Mouse (Mus musculus): ENCODE data around the gene Ttf1. TPM values are rescaled to one million over a fixed set of nuclear protein-coding genes. Genes with fewer than 3 reads are reported as not detected.

Ttf1 gene
- polyA plus RNA-seq, 1 experiment from 2014 or later: 7.0 TPM

DNA sequence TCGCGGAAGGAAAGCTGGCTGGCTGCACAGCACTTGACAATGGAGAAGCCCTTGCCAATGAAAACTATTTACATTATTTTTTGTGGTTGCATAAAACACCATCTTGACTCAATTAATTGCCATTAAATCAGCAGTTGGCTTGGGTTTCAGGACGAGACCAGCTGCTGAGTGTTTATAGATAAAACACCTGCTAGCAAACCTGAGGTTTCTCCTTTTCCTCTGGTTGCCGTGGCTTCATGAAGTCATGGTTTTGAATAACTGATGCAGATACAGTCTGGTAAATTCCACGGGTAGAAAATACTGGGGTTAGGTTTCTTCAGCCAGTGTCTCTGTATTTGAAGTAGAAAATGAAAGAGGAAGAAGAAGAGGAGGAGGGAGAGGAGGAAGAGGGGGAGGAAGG, 8.1 kb upstream of the Ttf1 start:
- H3K4me2 ChIP-seq (ENCODE audit: low read depth, low read length): no peak overlapping the region
- H3K27me3 ChIP-seq (replicated peaks; ENCODE audit: control insufficient read depth, insufficient read depth, low read length): peaks cover 11% of the 10 kb centered on the region; the same call in 1 of the 2 replicates
- ATAC-seq (ENCODE audit: low read depth): no peak
- peak; percentile 61 for DNase-seq (ENCODE audit: low spot score)
- H3K4me1 ChIP-seq (ENCODE audit: control insufficient read depth, insufficient read depth, low read length): no peaks in the 10 kb centered on the region
- WGBS: 43% methylated on average over 5 of the region's 5 CpGs
- no peak overlapping the region for H3K27ac ChIP-seq (replicated peaks; ENCODE audit: low read depth, low read length)
- H3K9me3 ChIP-seq (ENCODE audit: control insufficient read depth, low read length): no peaks in the 10 kb centered on the region
- H3K9ac ChIP-seq (ENCODE audit: low read depth, low read length): no peak overlapping the region
- H3K4me3 ChIP-seq (ENCODE audit: low read depth, low read length): no peak overlapping the region
- H3K36me3 ChIP-seq (ENCODE audit: control insufficient read depth, insufficient read depth, low read length): no peaks in the 10 kb centered on the region

DNA sequence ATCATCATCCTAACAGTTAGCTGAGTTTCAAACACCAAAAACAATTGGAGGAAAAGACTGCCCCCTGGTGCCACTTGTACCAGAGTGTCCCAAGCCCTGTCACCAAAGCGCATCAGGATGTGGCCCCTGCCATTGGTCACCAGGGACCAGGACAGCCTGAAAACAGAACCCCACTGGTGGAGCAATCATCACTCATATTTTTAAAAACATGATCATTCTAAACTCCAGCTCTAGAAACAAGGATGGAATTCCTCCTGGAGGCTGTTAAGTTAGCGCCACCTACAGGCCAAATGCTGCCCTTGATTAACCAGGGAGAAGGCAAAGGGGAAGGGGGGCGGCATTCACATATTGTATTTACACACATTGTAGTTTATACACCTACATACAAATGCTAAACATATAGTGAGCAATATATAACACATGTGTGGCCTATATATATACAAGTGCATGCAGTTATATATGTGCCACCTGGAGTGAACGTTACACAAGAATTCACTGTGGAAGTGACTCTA, 7.1 kb upstream of the Ttf1 start:
- no peak overlapping the region for H3K9ac ChIP-seq (ENCODE audit: low read depth, low read length)
- peaks cover 11% of the 10 kb centered on the region; the same call in 1 of the 2 replicates for H3K27me3 ChIP-seq (replicated peaks; ENCODE audit: control insufficient read depth, insufficient read depth, low read length)
- H3K27ac ChIP-seq (replicated peaks; ENCODE audit: low read depth, low read length): no peak overlapping the region
- ATAC-seq (ENCODE audit: low read depth) (no peak), DNase-seq (ENCODE audit: low spot score) (peak; percentile 57)
- no peaks in the 10 kb centered on the region for H3K4me1 ChIP-seq (ENCODE audit: control insufficient read depth, insufficient read depth, low read length)
- H3K9me3 ChIP-seq (ENCODE audit: control insufficient read depth, low read length): no peaks in the 10 kb centered on the region
- no peak overlapping the region for H3K4me3 ChIP-seq (ENCODE audit: low read depth, low read length)
- WGBS: 32% methylated on average over 4 of the region's 4 CpGs
- no peaks in the 10 kb centered on the region for H3K36me3 ChIP-seq (ENCODE audit: control insufficient read depth, insufficient read depth, low read length)
- H3K4me2 ChIP-seq (ENCODE audit: low read depth, low read length): no peak overlapping the region

GRCm38 (mm10) chr2:29053802-29054544, 6.1 kb upstream of the Ttf1 start:
- Histone ChIP-seq H3K4me2 (ENCODE audit: low read depth, low read length) (peak overlapping the region; percentile 60), H3K4me1 (ENCODE audit: control insufficient read depth, insufficient read depth, low read length) (no peaks in the 10 kb centered on the region), H3K9ac (ENCODE audit: low read depth, low read length) (no peak overlapping the region), H3K36me3 (ENCODE audit: control insufficient read depth, insufficient read depth, low read length) (no peaks in the 10 kb centered on the region), H3K4me3 (ENCODE audit: low read depth, low read length) (peak overlapping the region; percentile 40), H3K9me3 (ENCODE audit: control insufficient read depth, low read length) (no peaks in the 10 kb centered on the region), H3K27me3 (replicated peaks; ENCODE audit: control insufficient read depth, insufficient read depth, low read length) (peaks cover 16% of the 10 kb centered on the region; the same call in 1 of the 2 replicates), H3K27ac (replicated peaks; ENCODE audit: low read depth, low read length) (no peak overlapping the region)
- ATAC-seq (ENCODE audit: low read depth): peak; percentile 23; the same call in 1 of the 2 replicates
- 3% methylated on average over 20 of the region's 20 CpGs for WGBS
- DNase-seq (ENCODE audit: low spot score): peak; percentile 74

GRCm38 (mm10) chr2:29054545-29054935, 5.5 kb upstream of the Ttf1 start:
- Histone ChIP-seq H3K27ac (replicated peaks; ENCODE audit: low read depth, low read length) (no peak overlapping the region), H3K36me3 (ENCODE audit: control insufficient read depth, insufficient read depth, low read length) (no peaks in the 10 kb centered on the region)
- ATAC-seq (ENCODE audit: low read depth): peak; percentile 14; the same call in 1 of the 2 replicates

GRCm38 (mm10) chr2:29054991-29055390, 5.1 kb upstream of the Ttf1 start, which contains the start of gene Cfap77:
Gene Cfap77 (minus strand): TSS chr2:29055066.
- Histone ChIP-seq H3K4me3 (ENCODE audit: low read depth, low read length) (peak within 1 kb of the TSS; percentile 40), H3K9ac (ENCODE audit: low read depth, low read length) (peak within 1 kb of the TSS; percentile 56), H3K27ac (replicated peaks; ENCODE audit: low read depth, low read length) (no peak within 1 kb of the TSS), H3K27me3 (replicated peaks; ENCODE audit: control insufficient read depth, insufficient read depth, low read length) (peaks cover 13% of the 10 kb centered on the region; the same call in 1 of the 2 replicates), H3K36me3 (ENCODE audit: control insufficient read depth, insufficient read depth, low read length) (no peaks in the 10 kb centered on the region), H3K4me1 (ENCODE audit: control insufficient read depth, insufficient read depth, low read length) (no peaks in the 10 kb centered on the region), H3K9me3 (ENCODE audit: control insufficient read depth, low read length) (no peaks in the 10 kb centered on the region), H3K4me2 (ENCODE audit: low read depth, low read length) (peak within 1 kb of the TSS; percentile 60)
- WGBS: under 1% methylated on average over 25 of the region's 25 CpGs
- DNase-seq (ENCODE audit: low spot score) (peak; percentile 84), ATAC-seq (ENCODE audit: low read depth) (peak; percentile 51)

More at GRCm38 (mm10) chr2:29054545-29054935, 5.5 kb upstream of the Ttf1 start:
- WGBS: under 1% methylated on average over 29 of the region's 30 CpGs
- H3K9me3 ChIP-seq (ENCODE audit: control insufficient read depth, low read length): no peaks in the 10 kb centered on the region
- peak overlapping the region; percentile 60 for H3K4me2 ChIP-seq (ENCODE audit: low read depth, low read length)
- no peak for DNase-seq (ENCODE audit: low spot score)
- peaks cover 13% of the 10 kb centered on the region; the same call in 1 of the 2 replicates for H3K27me3 ChIP-seq (replicated peaks; ENCODE audit: control insufficient read depth, insufficient read depth, low read length)
- no peaks in the 10 kb centered on the region for H3K4me1 ChIP-seq (ENCODE audit: control insufficient read depth, insufficient read depth, low read length)
- H3K4me3 ChIP-seq (ENCODE audit: low read depth, low read length): peak overlapping the region; percentile 40
- H3K9ac ChIP-seq (ENCODE audit: low read depth, low read length): peak overlapping the region; percentile 56

DNA sequence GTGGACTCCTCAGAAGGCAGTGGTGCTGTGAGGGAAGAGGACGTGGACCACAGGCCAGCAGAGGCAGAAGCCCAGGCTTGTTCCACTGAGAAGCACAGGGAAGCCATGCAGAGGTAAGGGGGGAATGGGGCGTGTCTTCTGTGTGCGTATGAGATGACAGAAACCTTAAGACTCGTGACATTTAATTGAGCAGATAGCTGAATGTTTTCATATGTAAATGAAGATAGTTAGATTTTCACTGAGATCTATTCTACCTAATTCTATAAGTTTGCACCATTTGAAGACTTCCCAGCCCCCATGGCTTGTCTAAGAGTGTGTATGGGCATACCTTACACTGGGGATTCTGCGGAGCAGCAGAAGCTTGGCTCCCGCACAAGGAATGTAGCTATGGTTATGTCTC, 5.7 kb downstream of the Ttf1 start:
- ATAC-seq (ENCODE audit: low read depth): no peak
- peaks cover 7% of the 10 kb centered on the region; the same call in 1 of the 2 replicates for H3K4me1 ChIP-seq (ENCODE audit: control insufficient read depth, insufficient read depth, low read length)
- H3K4me2 ChIP-seq (ENCODE audit: low read depth, low read length): no peak overlapping the region
- no peak for DNase-seq (ENCODE audit: low spot score)
- no peak overlapping the region for H3K9ac ChIP-seq (ENCODE audit: low read depth, low read length)
- no peak overlapping the region for H3K27ac ChIP-seq (replicated peaks; ENCODE audit: low read depth, low read length)
- H3K9me3 ChIP-seq (ENCODE audit: control insufficient read depth, low read length): no peaks in the 10 kb centered on the region
- no peak overlapping the region for H3K4me3 ChIP-seq (ENCODE audit: low read depth, low read length)
- WGBS: 85% methylated on average over 6 of the region's 6 CpGs
- peaks cover 40% of the 10 kb centered on the region for H3K36me3 ChIP-seq (ENCODE audit: control insufficient read depth, insufficient read depth, low read length)
- H3K27me3 ChIP-seq (replicated peaks; ENCODE audit: control insufficient read depth, insufficient read depth, low read length): no peaks in the 10 kb centered on the region

GRCm38 (mm10) chr2:29066410-29066809, 6.3 kb downstream of the Ttf1 start:
- 50% methylated on average over 7 of the region's 7 CpGs for WGBS
- Histone ChIP-seq H3K36me3 (ENCODE audit: control insufficient read depth, insufficient read depth, low read length) (peaks cover 46% of the 10 kb centered on the region), H3K9ac (ENCODE audit: low read depth, low read length) (no peak overlapping the region), H3K4me3 (ENCODE audit: low read depth, low read length) (no peak overlapping the region), H3K27me3 (replicated peaks; ENCODE audit: control insufficient read depth, insufficient read depth, low read length) (no peaks in the 10 kb centered on the region), H3K4me1 (ENCODE audit: control insufficient read depth, insufficient read depth, low read length) (peaks cover under 1% of the 10 kb centered on the region; the same call in 1 of the 2 replicates), H3K9me3 (ENCODE audit: control insufficient read depth, low read length) (no peaks in the 10 kb centered on the region), H3K27ac (replicated peaks; ENCODE audit: low read depth, low read length) (no peak overlapping the region), H3K4me2 (ENCODE audit: low read depth, low read length) (no peak overlapping the region)
- no peak for ATAC-seq (ENCODE audit: low read depth)
- peak; percentile 73 for DNase-seq (ENCODE audit: low spot score)

DNA sequence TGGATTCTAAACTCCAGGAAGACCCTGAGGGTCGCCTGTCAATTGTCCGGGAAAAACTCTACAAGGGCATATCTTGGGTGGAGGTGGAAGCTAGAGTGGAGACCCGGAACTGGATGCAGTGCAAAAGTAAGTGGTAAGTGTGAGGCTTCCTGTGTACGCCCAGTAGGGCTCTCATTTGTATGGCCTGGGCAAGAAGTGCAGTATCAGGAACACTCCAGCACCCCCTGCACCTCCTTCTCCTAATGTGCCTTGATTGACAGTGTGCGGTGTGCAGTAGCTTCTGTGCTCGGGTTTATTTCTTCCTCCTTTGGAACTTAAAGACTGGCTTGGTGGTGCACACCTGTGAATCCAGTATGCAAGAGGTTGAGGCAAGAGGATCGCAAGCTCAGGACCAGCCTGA, 14.6 kb downstream of the Ttf1 start:
- no peak for ATAC-seq (ENCODE audit: low read depth)
- Histone ChIP-seq H3K27ac (replicated peaks; ENCODE audit: low read depth, low read length) (no peak overlapping the region), H3K4me3 (ENCODE audit: low read depth, low read length) (no peak overlapping the region), H3K9ac (ENCODE audit: low read depth, low read length) (no peak overlapping the region), H3K36me3 (ENCODE audit: control insufficient read depth, insufficient read depth, low read length) (peaks cover 90% of the 10 kb centered on the region), H3K4me1 (ENCODE audit: control insufficient read depth, insufficient read depth, low read length) (no peaks in the 10 kb centered on the region), H3K9me3 (ENCODE audit: control insufficient read depth, low read length) (no peaks in the 10 kb centered on the region), H3K4me2 (ENCODE audit: low read depth, low read length) (no peak overlapping the region), H3K27me3 (replicated peaks; ENCODE audit: control insufficient read depth, insufficient read depth, low read length) (no peaks in the 10 kb centered on the region)
- no peak for DNase-seq (ENCODE audit: low spot score)
- WGBS: 92% methylated on average over 7 of the region's 7 CpGs
